Mouse (Mus musculus) MEL (cell line): Measurements from ENCODE around the gene Slc10a6.
A peak's percentile ranks its signal among the peaks of the same experiment; 100 is the strongest.

Experiments
- CTCF ChIP-seq, 3 experiments: IDR thresholded peaks in 2 of 3; conservative IDR thresholded peaks in 1 of 3; 2 replicates each; pipeline ENCODE4 v1.5.1; 2011 to 2012; ENCODE audit warnings: low read length in 3 of 3, low read depth in 2 of 3, mild to moderate bottlenecking in 2 of 3, improper control_type of control experiment in 1 of 3, inconsistent platforms in 1 of 3, mixed read lengths in 1 of 3, moderate library complexity in 1 of 3; ENCODE audit not compliant: control insufficient read depth in 1 of 3, insufficient read depth in 1 of 3, poor library complexity in 1 of 3, severe bottlenecking in 1 of 3
- GABPA ChIP-seq: IDR thresholded peaks from 2 replicates; pipeline ENCODE4 v1.6.1; 2012; ENCODE audit warnings: low read depth, mild to moderate bottlenecking, inconsistent platforms, low read length, improper control_type of control experiment, moderate library complexity

DNA sequence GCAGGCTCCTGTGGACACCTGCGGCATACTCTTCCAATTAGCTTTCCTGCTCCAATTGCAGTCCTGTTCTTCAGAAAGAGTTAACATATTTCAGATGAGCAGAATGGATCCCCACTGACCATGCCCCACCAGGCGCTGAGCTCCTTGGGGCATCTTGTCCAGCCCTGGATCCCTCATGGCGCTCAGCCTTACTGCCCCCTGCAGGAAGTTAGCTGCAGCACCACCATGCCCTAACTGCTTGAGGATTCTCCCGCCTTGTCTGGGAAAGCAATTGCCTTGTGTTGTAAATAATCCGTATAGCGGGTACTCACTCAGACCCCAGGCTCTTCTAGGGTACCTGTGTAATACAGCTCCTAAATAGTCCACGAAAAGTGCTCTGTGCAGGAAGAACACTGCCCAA lies 42.0 kb downstream of the Slc10a6 start:
- peak; percentile 56 to 72 (median 59) for TF ChIP-seq CTCF (IDR thresholded peaks at IDR 0.05 in 2 of 3, conservative IDR thresholded peaks at IDR 0.05 in 1 of 3; ENCODE audit: control insufficient read depth in 1 of 3, insufficient read depth in 1 of 3, low read depth in 2 of 3, low read length in 3 of 3, poor library complexity in 1 of 3, severe bottlenecking in 1 of 3)
- TF ChIP-seq GABPA = no peak
